Mouse (Mus musculus): ENCODE results near the gene Lrrc39.

The Lrrc39 gene

GRCm38 (mm10) chr3:116562408-116563094 lies at the start of gene Lrrc39:
Lrrc39 (plus strand) TSS chr3:116562973.
- DNase-seq: no peak

- no peak for DNase-seq
These were observed 42.5 kb upstream of the Lrrc39 start for GRCm38 (mm10) chr3:116520141-116520761.

DNA sequence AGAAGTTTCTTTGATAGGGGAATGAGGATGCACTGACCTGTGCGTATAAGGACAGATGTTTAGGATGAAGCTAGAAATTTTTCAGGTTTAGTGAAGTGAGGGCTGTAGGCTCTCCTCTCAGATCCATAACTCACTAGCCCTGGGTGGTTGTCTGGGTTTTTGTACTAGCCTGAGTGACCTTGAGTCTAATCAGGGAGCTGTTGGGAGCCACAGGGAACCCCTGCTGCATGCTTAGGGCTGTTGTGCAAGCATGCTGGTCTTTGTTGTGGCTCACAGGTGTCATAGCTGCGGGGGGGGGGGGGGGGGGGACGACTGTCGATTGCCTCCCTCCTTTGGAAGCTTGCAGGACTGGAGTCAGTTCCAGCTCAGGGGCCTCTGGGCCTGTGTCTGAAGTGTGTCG lies 33.0 kb upstream of the Lrrc39 start:
- DNase-seq: no peak

- peak in 1 of 2 experiments; percentile 10 for DNase-seq
These were observed 31.9 kb upstream of the Lrrc39 start for GRCm38 (mm10) chr3:116530826-116531225.

- DNase-seq: peak in 1 of 2 experiments; percentile 21
These were observed 26.2 kb upstream of the Lrrc39 start for GRCm38 (mm10) chr3:116536428-116537199.

DNA sequence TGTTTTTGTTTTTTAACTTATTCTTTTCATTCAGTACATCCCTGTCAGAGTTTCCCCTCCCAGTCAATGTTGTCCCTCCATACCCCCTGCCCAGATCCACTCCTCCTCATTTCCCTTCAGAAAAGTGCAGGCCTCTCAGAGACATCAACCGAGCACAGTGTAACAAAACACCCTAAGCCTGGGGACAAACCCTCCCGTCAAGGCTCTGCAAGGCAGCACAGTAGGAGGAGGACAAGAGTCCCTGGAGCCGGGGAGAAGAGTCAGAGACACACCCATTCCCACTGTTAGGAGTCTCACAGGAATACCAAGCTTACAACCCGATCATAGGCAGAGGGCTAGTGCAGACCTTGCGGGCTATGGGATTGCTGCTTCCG lies 25.6 kb upstream of the Lrrc39 start:
- no peak for DNase-seq

GRCm38 (mm10) chr3:116542070-116542469 lies 20.7 kb upstream of the Lrrc39 start:
- DNase-seq: no peak

GRCm38 (mm10) chr3:116542532-116542931 lies 20.2 kb upstream of the Lrrc39 start:
- no peak for DNase-seq

DNA sequence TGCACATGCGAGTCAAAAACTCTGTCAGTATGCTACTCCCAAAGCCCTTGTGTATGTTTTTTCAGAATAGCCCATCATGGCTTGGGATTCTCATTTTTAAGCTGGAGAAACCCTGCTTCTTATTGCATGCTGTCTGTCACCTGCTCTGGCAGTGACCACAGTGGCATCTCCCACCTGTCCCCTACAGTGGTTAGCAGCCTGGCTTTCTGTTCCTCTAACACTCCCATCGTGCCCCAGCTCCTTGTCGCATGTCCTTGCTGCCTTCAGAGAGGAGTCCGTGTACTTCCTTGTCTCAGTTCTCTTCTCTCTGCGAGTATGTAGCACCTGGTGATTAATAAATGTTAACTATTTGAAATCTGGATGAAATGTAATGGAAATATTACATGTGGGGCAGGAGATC lies 15.3 kb upstream of the Lrrc39 start:
- DNase-seq: no peak

- DNase-seq: no peak
These were observed 11.4 kb upstream of the Lrrc39 start for GRCm38 (mm10) chr3:116551362-116551761.

- DNase-seq: peak; percentile 35 to 45
These were observed 1.5 kb upstream of the Lrrc39 start for GRCm38 (mm10) chr3:116561315-116561714.

DNA sequence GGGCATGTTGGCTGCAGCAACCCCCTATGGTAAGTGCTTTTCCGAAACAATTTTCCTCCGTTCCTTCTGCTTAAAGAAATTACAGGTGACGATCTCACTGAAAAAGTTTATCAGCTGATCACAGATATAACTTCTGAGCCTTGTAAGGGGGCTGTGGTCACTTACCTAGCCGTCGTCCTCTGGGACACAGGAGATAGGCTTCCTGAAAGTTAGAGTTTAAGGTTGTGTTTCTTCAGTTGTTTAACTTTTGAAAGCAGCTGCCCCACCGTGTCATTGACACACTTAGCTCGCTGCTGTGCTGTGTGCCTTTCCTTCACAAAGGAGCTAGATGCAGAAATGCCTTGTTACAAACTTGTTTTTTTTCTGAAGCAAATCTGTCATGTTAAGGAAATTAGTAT lies 321 bp downstream of the Lrrc39 start:
- no peak for DNase-seq

GRCm38 (mm10) chr3:116570628-116571027 lies 7.9 kb downstream of the Lrrc39 start:
- DNase-seq: no peak

DNA sequence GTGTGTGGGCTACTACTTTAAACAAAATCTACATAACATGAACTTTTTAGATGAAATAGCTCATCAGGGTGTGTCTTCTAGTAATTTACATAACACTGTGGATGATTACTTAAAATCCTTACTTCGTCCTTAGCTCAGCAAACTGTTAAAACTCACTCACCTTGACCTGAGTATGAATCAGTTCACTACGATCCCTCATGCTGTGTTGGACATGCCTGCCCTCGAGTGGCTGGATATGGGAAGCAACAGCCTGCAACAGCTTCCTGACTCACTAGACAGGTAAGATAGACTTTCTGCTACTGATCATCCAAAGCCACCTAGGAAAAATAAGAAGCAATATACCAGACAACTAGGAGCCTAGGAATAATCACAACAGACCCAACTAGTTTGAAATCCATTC lies 14.5 kb downstream of the Lrrc39 start:
- peak; percentile 22 to 35 for DNase-seq

DNA sequence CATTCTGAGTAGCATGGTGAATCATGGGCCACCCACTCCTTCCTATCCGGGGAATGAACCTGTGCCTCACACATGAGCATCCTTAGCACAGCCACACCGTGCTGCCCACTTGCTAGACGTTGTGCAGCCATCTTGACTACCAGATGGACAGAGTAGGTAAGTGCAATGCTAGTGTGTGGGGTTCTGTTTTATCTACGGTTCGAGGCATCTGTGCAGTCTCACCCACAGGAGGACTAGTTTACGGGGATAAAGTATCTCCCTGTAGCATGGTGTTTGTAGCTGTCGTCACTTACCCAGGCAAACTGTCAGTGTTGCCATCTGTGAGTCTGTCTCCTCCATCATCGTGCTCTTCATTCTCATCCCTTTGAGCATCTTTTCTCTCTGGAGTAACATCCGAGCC lies 19.4 kb downstream of the Lrrc39 start:
- DNase-seq: no peak

DNA sequence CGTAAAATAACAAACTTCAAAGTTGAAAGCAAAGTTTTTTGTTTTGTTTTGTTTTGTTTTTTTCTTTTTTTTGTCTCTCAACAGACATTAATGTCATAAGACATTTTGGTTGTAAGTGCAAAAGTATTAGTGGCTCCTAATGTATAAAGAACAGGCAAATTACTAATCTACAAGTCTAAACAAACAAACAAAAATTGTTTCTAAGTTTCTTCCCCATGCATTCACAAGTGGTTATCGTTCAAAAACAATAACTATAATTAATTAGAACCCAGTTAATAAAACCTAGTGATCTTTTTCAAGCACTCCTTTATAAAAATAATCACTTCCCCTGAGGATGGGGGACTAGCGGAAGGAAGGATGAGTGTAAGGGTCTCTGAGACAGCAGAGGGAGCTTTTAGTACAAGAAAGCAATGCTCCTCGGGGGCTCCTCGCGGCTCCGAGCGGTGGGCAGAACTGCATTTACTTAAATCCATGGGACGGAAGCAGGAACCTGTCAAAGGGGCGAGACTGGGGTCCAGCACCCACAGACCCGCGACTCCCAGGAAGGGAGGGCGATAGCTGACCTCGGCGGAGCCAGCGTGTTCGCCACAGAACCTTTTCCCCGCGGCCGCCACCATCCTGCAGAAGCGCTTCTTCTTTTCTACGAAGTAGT lies 31.4 kb downstream of the Lrrc39 start:
- DNase-seq: no peak

DNA sequence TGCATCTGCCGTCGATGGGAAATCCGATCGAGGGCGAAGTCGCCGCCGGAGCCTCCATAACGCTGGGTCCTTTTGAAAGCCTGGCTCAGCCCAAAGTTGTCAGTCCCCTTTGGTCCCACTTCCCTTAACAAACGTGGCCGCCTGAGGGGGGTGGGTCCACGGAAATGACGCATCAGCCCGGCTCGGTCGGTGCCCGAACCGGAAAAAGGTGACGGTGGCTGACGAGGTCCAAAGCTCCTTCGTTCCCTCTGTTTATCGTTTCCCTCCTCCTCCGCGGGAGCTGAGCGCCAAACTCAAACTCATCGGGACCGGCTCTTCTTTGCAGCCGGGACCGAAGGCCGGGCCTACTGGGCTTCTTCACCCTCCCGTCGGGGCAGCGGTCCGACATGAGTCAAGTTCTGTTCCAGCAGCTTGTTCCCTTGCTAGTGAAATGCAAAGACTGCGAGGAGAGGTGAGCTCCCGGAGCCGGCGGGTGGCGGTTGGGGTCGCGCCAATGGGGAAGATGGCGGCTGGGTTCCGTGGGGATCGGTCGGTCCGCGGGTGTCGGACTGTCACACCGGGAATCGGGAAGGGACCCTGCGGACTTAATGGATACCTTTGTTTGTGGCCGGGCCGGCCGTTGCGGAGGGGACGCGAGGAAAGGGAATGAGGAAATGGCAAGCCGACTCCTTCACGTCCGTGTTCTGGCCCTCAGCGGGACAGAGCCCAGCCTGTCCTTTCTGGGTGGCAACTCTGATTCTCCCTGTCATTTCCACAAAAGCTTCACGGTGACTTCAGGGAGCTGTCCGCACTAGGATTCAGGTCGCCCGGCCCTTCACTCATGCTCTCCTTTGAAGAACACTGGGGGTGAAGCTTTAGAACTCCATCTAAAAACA lies 32.2 kb downstream of the Lrrc39 start, which contains the start of gene Sass6:
Gene Sass6 (plus strand): TSS at position 255 of the 875 bp plus-strand sequence.
- DNase-seq: peak; percentile 100

GRCm38 (mm10) chr3:116595603-116595991 lies 32.8 kb downstream of the Lrrc39 start:
- no peak for DNase-seq

DNA sequence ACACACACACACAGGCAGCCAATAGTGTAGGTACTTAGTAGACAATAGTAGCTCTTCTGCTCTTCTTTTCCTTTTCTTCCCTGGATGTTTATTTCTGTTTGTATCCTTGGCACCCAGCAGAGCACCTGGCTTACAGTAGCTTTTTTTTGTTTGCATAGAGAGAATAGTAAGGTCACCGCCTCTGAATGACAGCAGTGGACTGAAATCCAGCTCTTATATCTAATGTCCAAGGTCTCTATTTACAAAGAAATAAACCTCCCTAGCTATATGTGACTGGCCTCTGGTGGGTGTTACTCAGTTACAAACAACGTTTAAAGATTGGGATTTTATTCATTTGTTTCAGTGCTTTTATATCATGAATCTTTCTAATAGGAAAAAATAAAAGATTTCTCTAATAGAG lies 36.9 kb downstream of the Lrrc39 start:
- no peak for DNase-seq

GRCm38 (mm10) chr3:116601005-116601404 lies 38.2 kb downstream of the Lrrc39 start:
- DNase-seq: no peak

DNA sequence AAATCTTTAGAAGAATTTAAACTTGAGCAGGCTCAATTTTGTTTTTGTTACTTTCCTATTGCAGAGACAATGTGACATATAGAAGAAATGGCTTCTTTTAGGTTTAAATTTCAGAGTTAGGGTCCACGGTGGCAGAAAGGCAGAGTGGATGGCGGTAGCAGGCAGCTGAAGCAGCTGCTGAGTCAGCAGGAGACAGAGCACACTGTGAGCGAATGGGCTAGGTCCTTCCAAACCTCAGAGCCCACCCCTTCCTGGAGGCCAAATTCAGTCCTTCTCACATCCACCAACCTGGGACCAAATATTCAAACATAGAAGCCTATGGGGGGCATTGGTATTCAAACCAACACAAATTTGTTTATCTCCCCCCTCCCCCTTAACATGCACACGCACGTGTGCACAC lies 39.0 kb downstream of the Lrrc39 start:
- DNase-seq: no peak

DNA sequence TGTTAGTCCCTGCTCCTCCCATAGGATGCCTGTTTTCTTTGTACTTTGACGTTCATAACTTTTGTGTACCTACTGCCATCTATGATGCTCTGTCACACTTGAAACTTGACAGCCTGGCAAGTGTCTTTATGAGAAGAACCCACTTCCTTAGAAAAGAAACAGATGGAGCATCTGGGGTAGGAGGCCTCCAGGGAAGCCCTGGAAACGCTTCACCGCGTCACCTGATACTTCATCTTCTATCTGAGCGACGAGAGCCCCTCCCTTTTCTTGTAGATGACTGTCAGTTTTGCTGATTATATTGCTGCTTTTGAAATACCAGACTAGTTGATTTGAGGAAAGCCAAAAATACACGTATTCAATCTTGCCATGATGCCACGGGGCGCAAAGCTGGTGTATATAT lies 41.8 kb downstream of the Lrrc39 start:
- DNase-seq: no peak
